Mouse (Mus musculus): ENCODE results near the gene Fam129b. TPM values are rescaled to one million over a fixed set of nuclear protein-coding genes. Genes with fewer than 3 reads are reported as not detected.

Gene Fam129b
- total and polyA plus RNA-seq, 2 experiments = 6.5 to 10.5 TPM

DNA sequence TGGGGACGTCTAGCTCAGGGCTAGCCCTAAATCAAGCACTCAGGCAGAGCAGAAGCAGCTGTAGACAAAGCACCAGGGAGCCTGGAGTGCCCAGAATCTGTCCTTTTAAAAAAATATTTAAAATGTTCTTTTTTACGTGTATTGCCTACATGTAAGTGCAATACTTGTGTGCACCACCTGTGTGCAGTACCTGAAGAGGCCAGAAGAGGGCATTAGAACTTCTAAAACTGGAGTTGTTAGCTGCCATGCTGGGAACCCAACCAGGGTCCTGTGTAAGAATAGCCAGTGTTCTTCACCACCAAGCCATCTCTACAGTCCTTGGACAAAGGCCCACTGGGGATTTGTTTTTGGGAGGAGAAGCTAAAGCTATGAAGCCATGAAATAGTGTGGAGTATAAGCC, 78.7 kb downstream of the Fam129b start:
- TF ChIP-seq POLR2A (IDR thresholded peaks at IDR 0.05; ENCODE audit: extremely low read depth, insufficient read depth, low read length) = no peak
- no peak for TF ChIP-seq CTCF (IDR thresholded peaks at IDR 0.05; ENCODE audit: low read depth, low read length)
- no peak for DNase-seq (ENCODE audit: extremely low read depth, low read depth, low spot score)
- WGBS = 96% methylated on average over 2 of the region's 2 CpGs
- Histone ChIP-seq H3K36me3 (ENCODE audit: control insufficient read depth, insufficient read depth, low read length) (peaks cover 4% of the 10 kb centered on the region; the same call in 1 of the 2 replicates), H3K4me1 (ENCODE audit: control insufficient read depth, insufficient read depth, low read length) (no peaks in the 10 kb centered on the region), H3K27ac (replicated peaks; ENCODE audit: insufficient read depth, low read depth, low read length) (no peak overlapping the region), H3K27me3 (ENCODE audit: control insufficient read depth, insufficient read depth, low read length) (no peaks in the 10 kb centered on the region), H3K4me3 (ENCODE audit: insufficient read depth, low read depth, low read length) (no peak overlapping the region), H3K79me2 (ENCODE audit: control insufficient read depth, insufficient read depth, low read length) (no peaks in the 10 kb centered on the region), H3K9ac (ENCODE audit: low read depth, low read length) (no peak overlapping the region)

- no peak for TF ChIP-seq POLR2A (IDR thresholded peaks at IDR 0.05; ENCODE audit: extremely low read depth, insufficient read depth, low read length)
- 0 out of 2 replicates have a peak, but pooled peaks have one; percentile 14 for TF ChIP-seq CTCF (IDR thresholded peaks at IDR 0.05; ENCODE audit: low read depth, low read length)
- H3K4me1 ChIP-seq (ENCODE audit: control insufficient read depth, insufficient read depth, low read length) = peaks cover 10% of the 10 kb centered on the region
- no peaks in the 10 kb centered on the region for H3K27me3 ChIP-seq (ENCODE audit: control insufficient read depth, insufficient read depth, low read length)
- no peak overlapping the region for H3K27ac ChIP-seq (replicated peaks; ENCODE audit: insufficient read depth, low read depth, low read length)
- peaks cover 4% of the 10 kb centered on the region; the same call in 1 of the 2 replicates for H3K36me3 ChIP-seq (ENCODE audit: control insufficient read depth, insufficient read depth, low read length)
- DNase-seq (ENCODE audit: extremely low read depth, low read depth, low spot score) = no peak
- H3K4me3 ChIP-seq (ENCODE audit: insufficient read depth, low read depth, low read length) = no peak overlapping the region
- whole genome bisulfite sequencing = 70% methylated on average over 8 of the region's 8 CpGs
- H3K79me2 ChIP-seq (ENCODE audit: control insufficient read depth, insufficient read depth, low read length) = peaks cover 5% of the 10 kb centered on the region; the same call in 1 of the 2 replicates
- no peak overlapping the region for H3K9ac ChIP-seq (ENCODE audit: low read depth, low read length)
These were observed 81.4 kb downstream of the Fam129b start for GRCm38 (mm10) chr2:32957344-32957743.

GRCm38 (mm10) chr2:32960273-32960672, 84.4 kb downstream of the Fam129b start:
- Histone ChIP-seq H3K4me1 (ENCODE audit: control insufficient read depth, insufficient read depth, low read length) (peaks cover 19% of the 10 kb centered on the region), H3K79me2 (ENCODE audit: control insufficient read depth, insufficient read depth, low read length) (peaks cover 5% of the 10 kb centered on the region; the same call in 1 of the 2 replicates), H3K36me3 (ENCODE audit: control insufficient read depth, insufficient read depth, low read length) (peaks cover 10% of the 10 kb centered on the region), H3K27ac (replicated peaks; ENCODE audit: insufficient read depth, low read depth, low read length) (no peak overlapping the region), H3K27me3 (ENCODE audit: control insufficient read depth, insufficient read depth, low read length) (no peaks in the 10 kb centered on the region), H3K4me3 (ENCODE audit: insufficient read depth, low read depth, low read length) (no peak overlapping the region), H3K9ac (ENCODE audit: low read depth, low read length) (no peak overlapping the region)
- DNase-seq (ENCODE audit: extremely low read depth, low read depth, low spot score) = no peak
- no peak for TF ChIP-seq POLR2A (IDR thresholded peaks at IDR 0.05; ENCODE audit: extremely low read depth, insufficient read depth, low read length)
- TF ChIP-seq CTCF (IDR thresholded peaks at IDR 0.05; ENCODE audit: low read depth, low read length) = no peak
- 79% methylated on average over 4 of the region's 4 CpGs for WGBS

- H3K4me3 ChIP-seq (ENCODE audit: insufficient read depth, low read depth, low read length) = peak within 1 kb of the TSS; percentile 89
- H3K27me3 ChIP-seq (ENCODE audit: control insufficient read depth, insufficient read depth, low read length) = no peaks in the 10 kb centered on the region
- peaks cover 10% of the 10 kb centered on the region for H3K36me3 ChIP-seq (ENCODE audit: control insufficient read depth, insufficient read depth, low read length)
- peaks cover 21% of the 10 kb centered on the region for H3K4me1 ChIP-seq (ENCODE audit: control insufficient read depth, insufficient read depth, low read length)
- TF ChIP-seq POLR2A (IDR thresholded peaks at IDR 0.05; ENCODE audit: extremely low read depth, insufficient read depth, low read length) (peak; percentile 59; the same call in 1 of the 2 replicates), CTCF (IDR thresholded peaks at IDR 0.05; ENCODE audit: low read depth, low read length) (no peak)
- WGBS = 2% methylated on average over 55 of the region's 55 CpGs
- H3K9ac ChIP-seq (ENCODE audit: low read depth, low read length) = peak within 1 kb of the TSS; percentile 89
- H3K27ac ChIP-seq (replicated peaks; ENCODE audit: insufficient read depth, low read depth, low read length) = peak within 1 kb of the TSS; percentile 55
- DNase-seq (ENCODE audit: extremely low read depth, low read depth, low spot score) = peak; percentile 76
- peaks cover 5% of the 10 kb centered on the region; the same call in 1 of the 2 replicates for H3K79me2 ChIP-seq (ENCODE audit: control insufficient read depth, insufficient read depth, low read length)
These were observed 85.5 kb downstream of the Fam129b start, which contains the start of the genes Rpl12 and Lrsam1 for GRCm38 (mm10) chr2:32961192-32961995. Gene Rpl12, plus strand, starts transcription at chr2:32961559. Gene Lrsam1, minus strand, starts transcription at chr2:32961614.

- 3% methylated on average over 33 of the region's 33 CpGs for WGBS
- Histone ChIP-seq H3K9ac (ENCODE audit: low read depth, low read length) (peak overlapping the region; percentile 89), H3K79me2 (ENCODE audit: control insufficient read depth, insufficient read depth, low read length) (peaks cover 5% of the 10 kb centered on the region; the same call in 1 of the 2 replicates), H3K36me3 (ENCODE audit: control insufficient read depth, insufficient read depth, low read length) (peaks cover 10% of the 10 kb centered on the region), H3K4me1 (ENCODE audit: control insufficient read depth, insufficient read depth, low read length) (peaks cover 21% of the 10 kb centered on the region), H3K27ac (replicated peaks; ENCODE audit: insufficient read depth, low read depth, low read length) (peak overlapping the region; percentile 55), H3K27me3 (ENCODE audit: control insufficient read depth, insufficient read depth, low read length) (no peaks in the 10 kb centered on the region), H3K4me3 (ENCODE audit: insufficient read depth, low read depth, low read length) (peak overlapping the region; percentile 89)
- TF ChIP-seq POLR2A (IDR thresholded peaks at IDR 0.05; ENCODE audit: extremely low read depth, insufficient read depth, low read length) (no peak), CTCF (IDR thresholded peaks at IDR 0.05; ENCODE audit: low read depth, low read length) (no peak)
- peak; percentile 39 for DNase-seq (ENCODE audit: extremely low read depth, low read depth, low spot score)
These were observed 86.4 kb downstream of the Fam129b start for GRCm38 (mm10) chr2:32962062-32962874.
